Mouse (Mus musculus) lung, embryonic 16.5 days (tissue): ENCODE measurements around the gene Wdr81. TPM values are rescaled to one million over a fixed set of nuclear protein-coding genes. Genes with fewer than 3 reads are reported as not detected.
A peak's percentile ranks its signal among the peaks of the same experiment; 100 is the strongest.

Source experiments
- ATAC-seq: fragments of 200-750 bp; cut with Nextera tagmentation; 2 replicates; pipeline ENCODE4 v1.8.0; 2017; ENCODE audit warnings: low read depth, mild to moderate bottlenecking, moderate library complexity
- H3K27ac ChIP-seq: fragments of 300-500 bp; sonication (generic); 2 replicates; pipeline ENCODE4 v1.5.1; 2014; ENCODE audit warnings: mild to moderate bottlenecking, control low read depth, low read length
- H3K27me3 ChIP-seq: fragments of 300-500 bp; sonication (generic); 2 replicates; pipeline ENCODE4 v1.6.1; 2014; ENCODE audit warnings: low read depth, low read length, mixed read lengths; ENCODE audit not compliant: control insufficient read depth, insufficient read depth
- H3K36me3 ChIP-seq: fragments of 300-500 bp; sonication (generic); 2 replicates; pipeline ENCODE4 v1.6.1; 2014; ENCODE audit warnings: low read length; ENCODE audit not compliant: control insufficient read depth, insufficient read depth
- H3K4me1 ChIP-seq: fragments of 300-500 bp; sonication (generic); replicated peaks from 2 replicates; pipeline ENCODE4 v1.6.1; 2014; ENCODE audit warnings: low read length, mixed read lengths; ENCODE audit not compliant: control insufficient read depth, insufficient read depth
- H3K4me2 ChIP-seq: fragments of 300-500 bp; sonication (generic); 2 replicates; pipeline ENCODE4 v1.6.1; 2014; ENCODE audit warnings: low read depth, low read length, control low read depth
- H3K4me3 ChIP-seq: fragments of 300-500 bp; sonication (generic); 2 replicates; pipeline ENCODE4 v1.5.1; 2014; ENCODE audit warnings: mild to moderate bottlenecking, low read length, control low read depth
- H3K9ac ChIP-seq: fragments of 300-500 bp; sonication (generic); 2 replicates; pipeline ENCODE4 v1.6.1; 2014; ENCODE audit warnings: low read length, control low read depth
- H3K9me3 ChIP-seq: fragments of 300-500 bp; sonication (generic); 2 replicates; pipeline ENCODE4 v1.6.1; 2016; ENCODE audit warnings: low read length; ENCODE audit not compliant: control insufficient read depth
- WGBS: fragments of 180-500 bp; shearing (Covaris S2); extraction: QIAGEN DNeasy Blood & Tissue Kit; methylation state at CpG from one replicate; pipeline ENCODE4 v1.1.7; 2014; 5-methylcytosine and 5-hydroxymethylcytosine counted together
- microRNA counts: library from miRNA; unstranded; fragments of <30 nt; microRNA quantifications from one replicate; lab custom pipeline; 2016
- microRNA-seq: library from miRNA; unstranded; fragments of <30 nt; microRNA quantifications from one replicate; pipeline ENCODE4, GENCODE M21; 2016
- polyA plus RNA-seq: library from polyadenylated mRNA; unstranded; fragments of >200 nt; fragmentation: Nextera tagmentation; extraction: Ambion mirVana; gene quantifications from 2 replicates; pipeline ENCODE4 v1.2.1, GENCODE M21; 2015

Wdr81 gene
- polyA plus RNA-seq, 1 experiment from 2014 or later, result 5.3 TPM

- Histone ChIP-seq H3K4me2 (no peak overlapping the region), H3K27me3 (no peaks in the 10 kb centered on the region), H3K4me3 (no peak overlapping the region), H3K36me3 (no peaks in the 10 kb centered on the region), H3K27ac (no peak overlapping the region), H3K9ac (no peak overlapping the region), H3K4me1 (no peaks in the 10 kb centered on the region), H3K9me3 (no peaks in the 10 kb centered on the region)
- no peak for ATAC-seq
- 71% methylated on average over 7 of the region's 7 CpGs for WGBS
Measured at GRCm38 (mm10) chr11:75397452-75397851, 57.1 kb downstream of the Wdr81 start.

GRCm38 (mm10) chr11:75395611-75396010 is 58.9 kb downstream of the Wdr81 start:
- Histone ChIP-seq H3K9ac (no peak overlapping the region), H3K4me1 (no peaks in the 10 kb centered on the region), H3K27ac (no peak overlapping the region), H3K36me3 (no peaks in the 10 kb centered on the region), H3K4me2 (no peak overlapping the region), H3K9me3 (no peaks in the 10 kb centered on the region), H3K4me3 (no peak overlapping the region), H3K27me3 (no peaks in the 10 kb centered on the region)
- WGBS, result 78% methylated on average over 1 of the region's 1 CpGs
- ATAC-seq, result no peak

MicroRNA genes within 50 kb of the gene (microRNA counts, 519-probe panel; counts per million panel counts)
- microRNA mmu-miR-22 (lab: Ali Mortazavi, UCI), result 4,345 counts per million, percentile 88 among the panel's probes with 10 or more counts

Small RNAs within 50 kb of the gene (microRNA-seq; reads per million reads assigned to microRNA genes)
- gene Mir22, result 3,679 reads per million, percentile 88 among the genes with 10 or more reads in this experiment

Other genes with a start within 250 kb of the Wdr81 start
- 172 and 191 TPM in 2 replicates for gene Rpa1, start 106.4 kb downstream of the Wdr81 start, polyA plus RNA-seq
- 14.1 and 16.9 TPM in 2 replicates for gene Smyd4, start 106.3 kb downstream of the Wdr81 start, polyA plus RNA-seq
- 61.3 and 67.5 TPM in 2 replicates for gene Serpinf1, start 32.0 kb downstream of the Wdr81 start, polyA plus RNA-seq
- 0.95 and 9.2 TPM in 2 replicates for gene Serpinf2, start 15.1 kb downstream of the Wdr81 start, polyA plus RNA-seq
- gene Tlcd2, start 7.0 kb upstream of the Wdr81 start, polyA plus RNA-seq, result 16.7 and 17.1 TPM in 2 replicates
- 46.0 and 47.6 TPM in 2 replicates for gene Prpf8, start 32.1 kb upstream of the Wdr81 start, polyA plus RNA-seq
- gene Rilp, start 55.4 kb upstream of the Wdr81 start, polyA plus RNA-seq, result 0.83 and 0.89 TPM in 2 replicates
- 16.4 and 17.7 TPM in 2 replicates for gene Scarf1, start 58.8 kb upstream of the Wdr81 start, polyA plus RNA-seq
- gene Slc43a2, start 77.0 kb upstream of the Wdr81 start, polyA plus RNA-seq, result 7.2 and 7.4 TPM in 2 replicates
- 63.7 and 63.8 TPM in 2 replicates for gene Pitpna, start 133.4 kb upstream of the Wdr81 start, polyA plus RNA-seq
- 33.8 and 35.4 TPM in 2 replicates for gene Inpp5k, start 176.3 kb upstream of the Wdr81 start, polyA plus RNA-seq
- gene Myo1c, start 195.8 kb upstream of the Wdr81 start, polyA plus RNA-seq, result 93.0 and 96.5 TPM in 2 replicates
- 108 and 112 TPM in 2 replicates for gene Crk, start 224.5 kb upstream of the Wdr81 start, polyA plus RNA-seq